Mouse (Mus musculus): ENCODE results near the gene 5730455P16Rik.
A peak's percentile ranks its signal among the peaks of the same experiment; 100 is the strongest.
"Not testable (repeated sequence)": the region's sequence is repeated elsewhere in the genome, so short reads cannot be mapped to it uniquely, and the experiment has no call there.

The 5730455P16Rik gene

GRCm38 (mm10) chr11:80379184-80379583 is 1.4 kb upstream of the 5730455P16Rik start:
- DNase-seq (ENCODE audit: low spot score) = not testable (repeated sequence)

GRCm38 (mm10) chr11:80378452-80379068 is 726 bp upstream of the 5730455P16Rik start:
- not testable (repeated sequence) for DNase-seq (ENCODE audit: low spot score)

GRCm38 (mm10) chr11:80376651-80377050 is 1.2 kb downstream of the 5730455P16Rik start:
- DNase-seq (ENCODE audit: low spot score) = no peak

- no peak for DNase-seq (ENCODE audit: low spot score)
Measured at GRCm38 (mm10) chr11:80368949-80369348, 8.9 kb downstream of the 5730455P16Rik start.

- no peak for DNase-seq (ENCODE audit: low spot score)
Measured at GRCm38 (mm10) chr11:80354832-80355231, 23.0 kb downstream of the 5730455P16Rik start.

- DNase-seq (ENCODE audit: low spot score) = peak; percentile 87
Measured at GRCm38 (mm10) chr11:80351832-80352430, 25.9 kb downstream of the 5730455P16Rik start.

- no peak for DNase-seq (ENCODE audit: low spot score)
Measured at GRCm38 (mm10) chr11:80342482-80342881, 35.4 kb downstream of the 5730455P16Rik start.

- DNase-seq (ENCODE audit: low spot score) = no peak
Measured at GRCm38 (mm10) chr11:80336351-80336730, 41.5 kb downstream of the 5730455P16Rik start.

- no peak for DNase-seq (ENCODE audit: low spot score)
Measured at GRCm38 (mm10) chr11:80335609-80336350, 42.1 kb downstream of the 5730455P16Rik start.

GRCm38 (mm10) chr11:80332709-80333400 is 45.0 kb downstream of the 5730455P16Rik start:
- no peak for DNase-seq (ENCODE audit: low spot score)

- no peak for DNase-seq (ENCODE audit: low spot score)
Measured at GRCm38 (mm10) chr11:80324636-80325035, 53.2 kb downstream of the 5730455P16Rik start.

- no peak for DNase-seq (ENCODE audit: low spot score)
Measured at GRCm38 (mm10) chr11:80323255-80323654, 54.6 kb downstream of the 5730455P16Rik start.

- DNase-seq (ENCODE audit: low spot score) = no peak
Measured at GRCm38 (mm10) chr11:80315743-80316639, 61.8 kb downstream of the 5730455P16Rik start.

GRCm38 (mm10) chr11:80313944-80314343 is 63.9 kb downstream of the 5730455P16Rik start:
- DNase-seq (ENCODE audit: low spot score) = no peak

- DNase-seq (ENCODE audit: low spot score) = no peak
Measured at GRCm38 (mm10) chr11:80313462-80313861, 64.4 kb downstream of the 5730455P16Rik start.

- DNase-seq (ENCODE audit: low spot score) = no peak
Measured at GRCm38 (mm10) chr11:80312565-80312964, 65.3 kb downstream of the 5730455P16Rik start.

GRCm38 (mm10) chr11:80312049-80312448 is 65.8 kb downstream of the 5730455P16Rik start:
- DNase-seq (ENCODE audit: low spot score) = no peak

GRCm38 (mm10) chr11:80311271-80311670 is 66.6 kb downstream of the 5730455P16Rik start:
- DNase-seq (ENCODE audit: low spot score) = no peak
